Mouse (Mus musculus): ENCODE measurements at regions not wholly inside any gene's neighbourhood (a gene's known extent, or its start where the extent isn't known, plus 50 kb on each side); places are given as distances from the start of the nearest gene placed in this dataset.

- Histone ChIP-seq H3K4me3 (no peak overlapping the region), H3K9me3 (no peaks in the 10 kb centered on the region), H3K4me1 (replicated peaks) (no peaks in the 10 kb centered on the region), H3K9ac (no peak overlapping the region), H3K36me3 (no peaks in the 10 kb centered on the region), H3K27ac (replicated peaks) (no peak overlapping the region), H3K4me2 (no peak overlapping the region), H3K27me3 (no peaks in the 10 kb centered on the region)
- ATAC-seq (ENCODE audit: low read depth), result no peak
- WGBS, result 74% methylated on average over 3 of the region's 3 CpGs
Observed at GRCm38 (mm10) chr5:64467856-64468255, 311.8 kb downstream of the Tbc1d1 start.

- no peak overlapping the region for H3K4me3 ChIP-seq
- H3K9ac ChIP-seq, result no peak overlapping the region
- no peak overlapping the region for H3K27ac ChIP-seq (replicated peaks)
- WGBS, result 86% methylated on average over 7 of the region's 7 CpGs
- no peaks in the 10 kb centered on the region for H3K27me3 ChIP-seq
- H3K4me2 ChIP-seq, result no peak overlapping the region
- H3K36me3 ChIP-seq, result no peaks in the 10 kb centered on the region
- no peak for ATAC-seq (ENCODE audit: low read depth)
- no peaks in the 10 kb centered on the region for H3K9me3 ChIP-seq
- no peaks in the 10 kb centered on the region for H3K4me1 ChIP-seq (replicated peaks)
Observed at GRCm38 (mm10) chr5:64468307-64468706, 312.2 kb downstream of the Tbc1d1 start.

GRCm38 (mm10) chr5:64472008-64472407, 315.9 kb downstream of the Tbc1d1 start:
- ATAC-seq (ENCODE audit: low read depth), result no peak
- WGBS, result 92% methylated on average over 3 of the region's 3 CpGs
- Histone ChIP-seq H3K4me3 (no peak overlapping the region), H3K27me3 (peaks cover 5% of the 10 kb centered on the region; the same call in 1 of the 2 replicates), H3K9me3 (no peaks in the 10 kb centered on the region), H3K36me3 (no peaks in the 10 kb centered on the region), H3K9ac (no peak overlapping the region), H3K4me2 (no peak overlapping the region), H3K4me1 (replicated peaks) (no peaks in the 10 kb centered on the region), H3K27ac (replicated peaks) (no peak overlapping the region)

GRCm38 (mm10) chr5:64472415-64472814, 316.3 kb downstream of the Tbc1d1 start:
- no peak overlapping the region for H3K9ac ChIP-seq
- H3K4me1 ChIP-seq (replicated peaks), result no peaks in the 10 kb centered on the region
- H3K4me3 ChIP-seq, result no peak overlapping the region
- H3K9me3 ChIP-seq, result no peaks in the 10 kb centered on the region
- 91% methylated on average over 10 of the region's 10 CpGs for WGBS
- peaks cover 5% of the 10 kb centered on the region; the same call in 1 of the 2 replicates for H3K27me3 ChIP-seq
- no peak overlapping the region for H3K4me2 ChIP-seq
- no peak for ATAC-seq (ENCODE audit: low read depth)
- H3K27ac ChIP-seq (replicated peaks), result no peak overlapping the region
- H3K36me3 ChIP-seq, result no peaks in the 10 kb centered on the region

GRCm38 (mm10) chr5:64474868-64475267, 318.8 kb downstream of the Tbc1d1 start:
- Histone ChIP-seq H3K27ac (replicated peaks) (no peak overlapping the region), H3K9ac (no peak overlapping the region), H3K27me3 (peaks cover 5% of the 10 kb centered on the region), H3K4me2 (no peak overlapping the region), H3K4me3 (no peak overlapping the region), H3K36me3 (no peaks in the 10 kb centered on the region), H3K9me3 (no peaks in the 10 kb centered on the region), H3K4me1 (replicated peaks) (no peaks in the 10 kb centered on the region)
- no peak for ATAC-seq (ENCODE audit: low read depth)
- WGBS, result 85% methylated on average over 1 of the region's 1 CpGs

GRCm38 (mm10) chr5:64475736-64476519, 319.8 kb downstream of the Tbc1d1 start:
- Histone ChIP-seq H3K4me3 (no peak overlapping the region), H3K36me3 (no peaks in the 10 kb centered on the region), H3K4me1 (replicated peaks) (no peaks in the 10 kb centered on the region), H3K27me3 (peaks cover 5% of the 10 kb centered on the region), H3K27ac (replicated peaks) (no peak overlapping the region), H3K4me2 (no peak overlapping the region), H3K9ac (no peak overlapping the region), H3K9me3 (no peaks in the 10 kb centered on the region)
- no peak for ATAC-seq (ENCODE audit: low read depth)
- WGBS, result 67% methylated on average over 8 of the region's 8 CpGs

- Histone ChIP-seq H3K4me1 (replicated peaks) (no peaks in the 10 kb centered on the region), H3K9ac (no peak overlapping the region), H3K27me3 (peaks cover 5% of the 10 kb centered on the region), H3K27ac (replicated peaks) (no peak overlapping the region), H3K9me3 (no peaks in the 10 kb centered on the region), H3K36me3 (no peaks in the 10 kb centered on the region), H3K4me3 (no peak overlapping the region), H3K4me2 (no peak overlapping the region)
- WGBS, result 37% methylated on average over 11 of the region's 11 CpGs
- no peak for ATAC-seq (ENCODE audit: low read depth)
Observed at GRCm38 (mm10) chr5:64476641-64477369, 320.7 kb downstream of the Tbc1d1 start.

- Histone ChIP-seq H3K4me1 (replicated peaks) (no peaks in the 10 kb centered on the region), H3K36me3 (no peaks in the 10 kb centered on the region), H3K27ac (replicated peaks) (no peak overlapping the region), H3K4me3 (no peak overlapping the region), H3K9ac (no peak overlapping the region), H3K4me2 (no peak overlapping the region), H3K9me3 (no peaks in the 10 kb centered on the region), H3K27me3 (peaks cover 5% of the 10 kb centered on the region)
- ATAC-seq (ENCODE audit: low read depth), result no peak
- WGBS, result 86% methylated on average over 13 of the region's 13 CpGs
Observed at GRCm38 (mm10) chr5:64478143-64478542, 322.0 kb downstream of the Tbc1d1 start.

- Histone ChIP-seq H3K27ac (replicated peaks) (no peak overlapping the region), H3K27me3 (peaks cover 5% of the 10 kb centered on the region), H3K4me1 (replicated peaks) (no peaks in the 10 kb centered on the region), H3K9ac (no peak overlapping the region), H3K9me3 (no peaks in the 10 kb centered on the region), H3K4me3 (no peak overlapping the region), H3K4me2 (no peak overlapping the region), H3K36me3 (no peaks in the 10 kb centered on the region)
- no peak for ATAC-seq (ENCODE audit: low read depth)
- WGBS, result 79% methylated on average over 10 of the region's 10 CpGs
Observed at GRCm38 (mm10) chr5:64478599-64479214, 322.6 kb downstream of the Tbc1d1 start.

- 71% methylated on average over 8 of the region's 8 CpGs for WGBS
- Histone ChIP-seq H3K4me2 (no peak overlapping the region), H3K27ac (replicated peaks) (no peak overlapping the region), H3K36me3 (no peaks in the 10 kb centered on the region), H3K9ac (no peak overlapping the region), H3K9me3 (no peaks in the 10 kb centered on the region), H3K4me3 (no peak overlapping the region), H3K4me1 (replicated peaks) (no peaks in the 10 kb centered on the region), H3K27me3 (peaks cover 5% of the 10 kb centered on the region)
- no peak for ATAC-seq (ENCODE audit: low read depth)
Observed at GRCm38 (mm10) chr5:64479315-64479714, 323.2 kb downstream of the Tbc1d1 start.

- Histone ChIP-seq H3K36me3 (no peaks in the 10 kb centered on the region), H3K27me3 (no peaks in the 10 kb centered on the region), H3K4me1 (replicated peaks) (peaks cover 5% of the 10 kb centered on the region), H3K9ac (no peak overlapping the region), H3K4me2 (no peak overlapping the region), H3K9me3 (no peaks in the 10 kb centered on the region), H3K27ac (replicated peaks) (no peak overlapping the region), H3K4me3 (no peak overlapping the region)
- no peak for ATAC-seq (ENCODE audit: low read depth)
- 86% methylated on average over 3 of the region's 3 CpGs for WGBS
Observed at GRCm38 (mm10) chr5:64485043-64485442, 318.1 kb upstream of the Klf3 start.

GRCm38 (mm10) chr5:64485856-64486255, 317.3 kb upstream of the Klf3 start:
- H3K27ac ChIP-seq (replicated peaks), result no peak overlapping the region
- 95% methylated on average over 6 of the region's 6 CpGs for WGBS
- no peak overlapping the region for H3K9ac ChIP-seq
- no peaks in the 10 kb centered on the region for H3K9me3 ChIP-seq
- ATAC-seq (ENCODE audit: low read depth), result no peak
- H3K27me3 ChIP-seq, result no peaks in the 10 kb centered on the region
- H3K36me3 ChIP-seq, result no peaks in the 10 kb centered on the region
- no peak overlapping the region for H3K4me3 ChIP-seq
- no peak overlapping the region for H3K4me2 ChIP-seq
- peaks cover 12% of the 10 kb centered on the region for H3K4me1 ChIP-seq (replicated peaks)

All from neural tube, embryonic 13.5 days (tissue).